Mouse (Mus musculus) adrenal gland, adult 18-20 months (tissue): ENCODE measurements around the gene Scamp2. TPM values are rescaled to one million over a fixed set of nuclear protein-coding genes. Genes with fewer than 3 reads are reported as not detected.
A peak's percentile ranks its signal among the peaks of the same experiment; 100 is the strongest.

Experiments used
- DNase-seq, 2 experiments: peaks; one replicate each; pipeline ENCODE4 v3.0.0; 2021 to 2022; ENCODE audit warnings: low spot score in 2 of 2
- total RNA-seq, 2 experiments: library from RNA; stranded (reverse); gene quantifications; 1 replicate in 1 of 2; 2 replicates in 1 of 2; pipeline ENCODE4 v1.2.3; 2021

The Scamp2 gene
- total RNA-seq, 2 experiments from 2014 or later = 51.3 to 61.9 TPM

DNA sequence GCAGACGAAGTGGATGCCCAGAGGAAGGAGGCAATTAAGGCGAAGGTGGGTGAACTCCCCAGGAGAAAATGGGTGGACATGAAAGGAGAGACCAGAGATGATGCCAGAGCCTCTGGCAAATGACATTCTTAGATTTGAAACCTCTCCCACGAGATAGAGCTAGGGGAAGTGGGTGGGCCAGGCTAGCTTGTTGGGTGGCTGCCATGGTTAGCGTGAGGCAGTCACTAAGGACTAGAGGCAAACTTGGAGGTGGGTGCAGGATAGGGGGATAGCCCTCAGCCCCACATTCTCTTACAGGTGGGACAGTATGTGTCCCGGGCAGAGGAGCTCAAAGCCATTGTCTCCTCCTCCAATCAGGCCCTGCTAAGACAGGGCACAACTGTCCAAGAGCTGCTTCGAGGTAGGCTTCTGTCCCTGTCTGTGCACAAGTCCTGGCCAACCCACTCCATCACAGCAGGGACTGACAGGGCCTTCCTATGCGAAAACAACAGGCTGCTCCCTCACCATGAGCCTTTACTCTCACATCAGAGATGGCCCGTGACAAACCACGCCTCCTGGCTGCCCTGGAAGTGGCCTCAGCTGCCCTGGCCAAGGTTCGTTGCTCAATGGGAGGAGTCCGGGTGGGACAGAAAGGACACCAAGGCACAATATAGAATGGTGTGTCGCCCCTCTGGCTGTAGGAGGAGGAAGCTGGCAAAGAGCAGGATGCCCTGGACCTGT, 32.9 kb downstream of the Scamp2 start:
- no peak for DNase-seq

- DNase-seq = no peak
Observed at GRCm38 (mm10) chr9:57594174-57594509, 33.4 kb downstream of the Scamp2 start.

- DNase-seq = no peak
Observed at GRCm38 (mm10) chr9:57597265-57597664, 36.5 kb downstream of the Scamp2 start.

DNA sequence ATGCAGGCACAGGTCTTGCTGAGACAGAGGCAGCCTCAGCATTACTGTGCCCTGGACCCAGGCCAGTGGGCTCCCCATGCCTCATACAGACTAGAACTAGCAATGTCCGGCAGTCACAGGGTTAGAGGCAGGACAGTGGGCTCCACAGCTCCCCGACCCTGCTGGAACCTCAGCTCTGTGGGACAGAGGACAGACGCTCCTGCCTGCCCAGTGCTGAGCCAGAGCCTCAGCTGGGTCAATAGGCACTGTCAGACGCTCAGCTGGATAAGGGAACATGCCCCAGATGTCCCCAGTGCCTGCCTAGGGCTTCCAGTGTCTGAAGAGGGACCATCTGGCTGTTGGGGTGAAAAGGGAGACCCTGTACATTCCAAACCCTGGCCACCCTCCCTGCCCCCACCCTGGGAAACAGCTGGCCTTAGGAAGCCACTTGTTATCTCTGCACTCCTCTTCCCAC, 37.2 kb downstream of the Scamp2 start:
- DNase-seq = no peak

- no peak for DNase-seq
Observed at GRCm38 (mm10) chr9:57598851-57599563, 38.3 kb downstream of the Scamp2 start.

DNA sequence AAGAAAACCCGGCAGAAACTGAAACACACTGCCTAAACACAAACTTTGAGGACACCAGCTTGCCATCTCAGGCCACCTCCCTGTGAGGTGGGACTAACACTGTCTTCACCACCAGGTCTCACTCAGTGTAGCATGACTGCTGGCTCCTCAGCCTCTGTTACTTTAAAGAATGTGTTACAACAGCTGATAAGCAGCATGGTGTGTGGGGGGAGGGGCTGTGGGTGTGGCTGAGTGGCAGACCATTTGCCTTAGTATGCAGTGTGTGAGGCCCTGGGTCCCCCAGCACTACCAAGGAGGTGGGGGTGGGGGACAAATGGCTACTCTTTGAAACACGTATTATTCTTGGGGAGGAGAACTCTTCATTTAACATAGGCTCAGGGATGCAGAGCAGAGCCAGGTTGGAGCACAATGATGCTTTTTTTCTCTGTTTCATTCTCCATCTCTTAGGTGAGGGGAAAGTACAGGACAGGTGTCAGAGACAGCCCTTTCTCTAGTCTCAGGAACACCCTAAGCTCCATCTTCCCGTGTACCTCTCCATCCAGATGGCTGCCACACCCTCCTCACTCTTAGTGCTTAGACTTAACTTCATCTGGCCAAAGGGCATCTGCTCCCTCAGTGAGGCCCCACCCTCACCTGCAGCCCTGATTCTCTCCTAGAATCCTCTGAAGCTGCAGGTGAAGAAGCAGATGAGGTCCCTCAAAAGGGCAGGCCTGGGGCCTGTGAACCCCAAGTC, 40.0 kb downstream of the Scamp2 start:
- no peak for DNase-seq

- DNase-seq = no peak
Observed at GRCm38 (mm10) chr9:57601353-57601706, 40.6 kb downstream of the Scamp2 start.

GRCm38 (mm10) chr9:57602098-57602497, 41.4 kb downstream of the Scamp2 start:
- DNase-seq = no peak

DNA sequence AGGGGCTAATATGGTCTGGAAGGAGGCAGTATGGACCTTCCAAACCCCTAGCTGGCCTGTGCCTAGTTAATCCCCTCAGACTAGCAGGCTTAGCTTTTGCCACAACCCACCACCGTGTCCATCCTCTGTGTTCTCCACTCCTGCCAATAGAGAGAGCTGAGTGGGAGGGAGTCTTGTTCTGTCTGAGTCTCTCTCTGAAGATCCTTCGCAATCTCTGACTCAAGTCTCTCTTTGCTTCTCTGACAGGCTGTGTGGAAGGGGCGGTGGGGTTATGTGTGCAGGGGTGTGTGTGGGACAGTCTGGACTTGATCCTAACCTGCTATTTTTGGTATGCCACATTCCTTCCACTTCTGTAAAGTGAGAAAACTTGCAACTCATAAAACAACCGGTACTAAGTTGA, 44.1 kb downstream of the Scamp2 start:
- DNase-seq = no peak

DNA sequence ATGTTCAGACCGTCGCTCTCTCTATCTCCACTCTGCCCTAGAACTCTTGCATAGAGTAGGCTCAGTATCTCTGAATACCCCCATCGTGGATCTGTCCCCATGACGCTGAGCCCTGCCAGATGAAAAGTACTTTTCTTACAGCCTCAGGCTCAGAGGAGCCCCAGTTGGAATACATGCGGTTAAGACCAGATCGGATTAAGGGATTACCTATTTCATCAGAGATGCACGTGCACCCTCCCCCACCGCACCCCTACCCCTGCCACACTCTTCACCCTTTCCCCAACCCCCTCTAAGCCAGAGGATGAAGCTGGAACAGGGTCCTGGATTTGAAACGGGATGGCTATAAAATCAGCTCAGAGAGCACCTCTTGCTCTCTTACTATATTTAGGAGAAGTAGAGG, 44.8 kb downstream of the Scamp2 start:
- no peak for DNase-seq

DNA sequence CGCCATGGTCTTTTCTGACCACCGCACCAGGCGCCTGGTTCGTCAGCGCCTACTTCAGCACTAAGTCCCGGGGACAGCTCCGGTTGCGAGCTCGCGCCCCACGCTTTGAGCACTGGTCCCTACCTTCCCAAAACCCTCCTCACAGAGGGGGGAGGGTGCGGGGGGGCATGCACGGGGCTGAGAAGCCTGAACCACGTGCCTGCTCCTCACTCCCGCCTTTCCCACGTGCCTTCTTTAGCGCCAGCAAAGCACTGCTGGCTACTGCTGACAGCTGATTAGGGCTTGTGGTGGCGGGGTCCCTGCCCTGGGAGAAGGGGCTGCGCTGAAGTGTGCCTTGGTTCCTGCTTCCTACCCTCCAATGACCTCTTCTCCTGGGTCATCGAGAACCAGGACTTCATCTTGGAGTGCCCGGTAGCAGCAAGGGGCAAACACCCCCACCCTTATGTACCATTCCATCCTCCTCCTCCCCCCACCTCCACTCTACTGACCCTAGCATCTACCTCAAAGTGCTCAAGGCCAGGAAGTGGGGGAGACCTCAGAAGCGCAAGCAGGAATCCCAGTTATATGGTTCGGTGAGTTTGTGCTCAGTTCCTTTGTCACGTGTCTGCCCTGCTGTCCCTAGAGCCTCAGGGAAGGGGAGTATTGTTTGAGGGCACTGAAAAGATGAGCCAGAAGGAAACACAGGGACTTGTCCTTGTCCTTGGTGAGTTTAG, 45.6 kb downstream of the Scamp2 start, which contains the start of gene Cplx3:
TSS of gene Cplx3 (minus strand) at position 143 of the 713 bp plus-strand sequence.
- peak in 1 of 2 experiments; percentile 41 for DNase-seq

DNA sequence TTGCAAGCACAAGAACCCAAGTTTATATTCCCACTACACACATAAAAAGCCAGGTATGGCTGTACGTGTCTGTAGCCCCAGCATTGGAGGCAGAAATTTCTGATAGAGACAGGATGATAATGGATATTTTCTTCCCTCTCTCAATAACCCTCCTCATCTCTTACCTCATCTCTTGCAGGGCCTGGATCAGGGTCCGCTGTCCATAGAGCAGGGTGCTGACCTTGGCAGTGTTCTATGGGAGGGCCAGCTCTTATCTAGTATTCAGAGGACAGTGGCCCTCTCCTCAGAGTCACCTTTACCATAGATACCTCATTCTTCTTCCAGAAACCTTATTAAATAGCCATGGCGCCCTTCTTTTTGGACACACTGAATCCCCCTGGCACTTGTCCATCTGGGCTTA, 49.1 kb downstream of the Scamp2 start:
- no peak for DNase-seq

- no peak for DNase-seq
Observed at GRCm38 (mm10) chr9:57610359-57610826, 49.6 kb downstream of the Scamp2 start.

DNA sequence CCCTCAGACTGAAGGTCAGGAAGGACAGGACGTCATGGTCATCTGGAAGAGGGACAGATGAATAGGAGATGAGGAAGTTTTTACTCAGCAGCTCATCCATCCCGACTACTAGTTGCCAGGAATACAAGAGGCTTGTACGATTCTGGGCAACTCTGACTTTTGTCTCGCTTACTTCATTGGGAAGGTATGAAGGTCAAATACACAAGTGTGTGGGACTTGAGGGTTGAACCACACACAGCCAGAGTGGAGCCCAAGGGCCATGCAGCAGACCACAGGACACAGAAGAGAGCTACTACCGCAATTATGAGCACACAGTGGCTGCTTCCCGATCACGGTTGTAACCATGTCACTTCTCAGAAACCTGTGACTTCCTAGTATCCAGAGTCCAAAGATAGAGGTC, 51.8 kb downstream of the Scamp2 start:
- no peak for DNase-seq

- no peak for DNase-seq
Observed at GRCm38 (mm10) chr9:57613975-57614374, 53.2 kb downstream of the Scamp2 start.

DNA sequence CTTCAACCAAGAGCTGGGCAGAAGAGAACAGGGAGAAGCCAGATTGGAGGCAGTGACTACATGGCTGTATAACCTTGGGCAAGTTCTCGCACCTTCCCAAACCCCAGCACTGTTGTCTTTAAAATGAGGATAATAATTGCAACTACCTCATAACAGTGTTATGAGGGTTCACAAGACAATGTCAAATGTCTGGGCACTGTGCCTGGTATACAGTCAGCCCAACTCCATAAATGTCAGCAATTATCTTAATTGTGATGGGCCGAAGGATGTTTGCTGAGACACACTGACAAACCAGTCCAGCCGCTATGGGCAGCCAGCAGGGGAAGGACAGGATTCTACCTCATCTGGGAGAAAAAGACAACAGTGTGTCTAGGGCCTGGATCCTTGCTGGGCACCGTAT, 54.0 kb downstream of the Scamp2 start:
- no peak for DNase-seq

GRCm38 (mm10) chr9:57617556-57618169, 56.9 kb downstream of the Scamp2 start:
- no peak for DNase-seq

DNA sequence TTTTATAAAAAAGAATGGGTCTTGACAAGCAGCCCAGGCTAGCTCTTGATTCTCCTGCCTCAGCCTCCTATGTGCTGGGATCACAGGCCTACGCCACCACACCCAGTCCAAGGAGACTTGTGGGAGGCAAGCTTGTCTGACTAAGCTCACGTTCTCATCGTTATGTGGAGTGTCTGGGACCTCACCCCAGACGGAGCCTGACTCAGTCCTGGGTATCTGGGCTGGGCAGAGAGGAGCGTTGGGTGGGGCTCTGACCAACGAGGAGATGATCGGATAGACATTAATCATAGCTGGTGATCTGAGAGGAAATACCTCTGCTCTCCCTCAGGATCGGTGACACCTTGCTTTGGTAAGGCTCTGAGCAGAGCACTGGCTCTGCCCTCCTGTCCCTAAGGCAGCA, 58.1 kb downstream of the Scamp2 start:
- DNase-seq = no peak

DNA sequence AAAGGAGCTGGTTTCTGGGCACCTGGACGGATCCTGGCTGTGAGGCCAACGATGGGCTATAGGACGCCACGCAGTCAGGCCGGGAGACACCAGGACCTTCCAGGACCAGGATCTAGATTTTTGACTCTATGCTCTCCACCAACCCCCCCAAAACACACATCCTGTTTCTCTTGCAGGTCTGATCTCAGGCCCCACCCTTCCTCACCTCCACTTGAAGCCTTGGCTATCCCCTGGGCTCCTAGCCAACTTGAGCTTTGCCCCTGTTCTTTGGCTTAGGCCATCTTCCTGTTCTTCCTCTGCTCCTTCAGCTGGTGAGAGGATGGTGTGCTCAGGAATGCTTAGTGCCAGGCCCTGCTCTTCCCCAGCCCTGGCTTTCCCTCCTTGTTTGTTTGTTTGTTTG, 59.9 kb downstream of the Scamp2 start, which contains the start of gene Lman1l:
TSS of gene Lman1l (minus strand) at position 101 of the 400 bp plus-strand sequence.
- no peak for DNase-seq

DNA sequence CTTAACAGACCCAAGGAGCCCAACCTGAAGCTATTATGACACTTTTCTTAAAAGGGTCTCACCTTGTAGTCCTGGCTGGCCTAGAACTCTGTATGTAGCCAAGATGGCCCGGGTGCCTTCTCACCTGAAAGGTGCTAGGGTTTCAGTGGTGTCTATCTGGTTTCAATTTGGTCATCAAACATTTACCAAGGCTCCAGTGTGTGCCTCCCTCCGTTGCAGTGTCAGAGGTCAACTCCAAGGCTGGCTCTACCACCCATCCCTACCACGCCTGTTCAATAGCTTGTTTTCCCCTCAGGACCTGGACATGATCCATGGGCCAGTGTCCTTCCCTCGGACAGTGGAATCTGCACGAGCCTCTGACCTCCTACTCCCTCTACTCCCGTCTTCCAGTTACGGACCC, 63.6 kb downstream of the Scamp2 start:
- DNase-seq = no peak
